Mouse (Mus musculus): ENCODE data around the gene Pagr1a.

GRCm38 (mm10) chr7:127007313-127008024 lies 9.7 kb downstream of the Pagr1a start:
- TF ChIP-seq CTCF (IDR thresholded peaks at IDR 0.05; ENCODE audit: extremely low read depth, insufficient read length, insufficient replicate concordance, low read depth, low read length), result no peak
- no peak for TF ChIP-seq POLR2A (IDR thresholded peaks at IDR 0.05; ENCODE audit: low read depth, low read length)

All from small intestine, adult 2 months (tissue).